Mouse (Mus musculus) left cerebral cortex, adult 8-10 months (tissue): ENCODE data around the gene Vmn1r36. TPM values are rescaled to one million over a fixed set of nuclear protein-coding genes. Genes with fewer than 3 reads are reported as not detected.
"Not testable (repeated sequence)": the region's sequence is repeated elsewhere in the genome, so short reads cannot be mapped to it uniquely, and the experiment has no call there.

Experiments used
- DNase-seq, 2 experiments: peaks; one replicate each; pipeline ENCODE4 v3.0.0; 2022; ENCODE audit warnings: low spot score in 2 of 2
- total RNA-seq, 4 experiments: library from RNA; stranded (reverse); gene quantifications; 2 replicates each; pipeline ENCODE4 v1.2.4; 2022

Gene Vmn1r36
- not detected for total RNA-seq

- not testable (repeated sequence) for DNase-seq
These were observed at the start of gene Vmn1r36 for GRCm38 (mm10) chr6:66719068-66719467. Vmn1r36 (minus strand) TSS chr6:66719168.

- not testable (repeated sequence) for DNase-seq
These were observed 10.1 kb upstream of the Vmn1r36 start, which contains the start of gene Vmn1r37 for GRCm38 (mm10) chr6:66729082-66729481. Vmn1r37 (plus strand) TSS chr6:66729382.

GRCm38 (mm10) chr6:66713854-66714253, 5.1 kb downstream of the Vmn1r36 start:
- DNase-seq, result no peak

GRCm38 (mm10) chr6:66708901-66709300, 10.1 kb downstream of the Vmn1r36 start:
- DNase-seq, result no peak

- no peak for DNase-seq
These were observed 33.2 kb downstream of the Vmn1r36 start, which contains the start of gene Vmn1r35 for GRCm38 (mm10) chr6:66685806-66686205. Vmn1r35 (minus strand) TSS chr6:66685906.

Other genes starting within 250 kb of the Vmn1r36 start
- 10 to 100 TPM in 2 of 4 experiments, 1 to 10 TPM in 2; 8.6 to 10.8 (median 9.5) TPM for gene Mad2l1, start 183.8 kb downstream of the Vmn1r36 start, total RNA-seq
- not detected for gene Vmn1r32, start 159.1 kb downstream of the Vmn1r36 start, total RNA-seq
- gene Vmn1r33, start 100.9 kb downstream of the Vmn1r36 start, total RNA-seq, result not detected
- not detected for gene Vmn1r34, start 75.3 kb downstream of the Vmn1r36 start, total RNA-seq
- gene Vmn1r35, start 33.3 kb downstream of the Vmn1r36 start, total RNA-seq, result not detected
- not detected for gene Vmn1r37, start 10.2 kb upstream of the Vmn1r36 start, total RNA-seq
- not detected for gene Vmn1r38, start 63.5 kb upstream of the Vmn1r36 start, total RNA-seq
- not detected for gene Vmn1r39, start 91.4 kb upstream of the Vmn1r36 start, total RNA-seq
- gene Gng12, start 177.2 kb upstream of the Vmn1r36 start, total RNA-seq, result 10 to 100 TPM; 57.5 to 66.2 (median 59.2) TPM